Mouse (Mus musculus) small intestine, adult 2 months (tissue): ENCODE data around the gene Mdh2.

Experiments used
- CTCF ChIP-seq: fragments of 200-500 bp; IDR thresholded peaks from 2 replicates; pipeline ENCODE4 v1.5.1; 2012; ENCODE audit warnings: low read depth, mild to moderate bottlenecking, control low read depth, inconsistent platforms, low read length, moderate library complexity, mixed read lengths; ENCODE audit not compliant: insufficient replicate concordance, insufficient read length; ENCODE audit errors: extremely low read depth
- POLR2A ChIP-seq: fragments of 200-500 bp; IDR thresholded peaks from 2 replicates; pipeline ENCODE4 v1.6.1; 2012; ENCODE audit warnings: low read depth, mild to moderate bottlenecking, control low read depth, inconsistent platforms, low read length, moderate library complexity

GRCm38 (mm10) chr5:135803676-135804075, 25.4 kb downstream of the Mdh2 start:
- TF ChIP-seq CTCF = no peak
- TF ChIP-seq POLR2A = no peak
